Mouse (Mus musculus): ENCODE data around the gene Gm28308. TPM values are rescaled to one million over a fixed set of nuclear protein-coding genes. Genes with fewer than 3 reads are reported as not detected.

Gene Gm28308
- polyA plus RNA-seq, 1 experiment from 2014 or later: not detected

DNA sequence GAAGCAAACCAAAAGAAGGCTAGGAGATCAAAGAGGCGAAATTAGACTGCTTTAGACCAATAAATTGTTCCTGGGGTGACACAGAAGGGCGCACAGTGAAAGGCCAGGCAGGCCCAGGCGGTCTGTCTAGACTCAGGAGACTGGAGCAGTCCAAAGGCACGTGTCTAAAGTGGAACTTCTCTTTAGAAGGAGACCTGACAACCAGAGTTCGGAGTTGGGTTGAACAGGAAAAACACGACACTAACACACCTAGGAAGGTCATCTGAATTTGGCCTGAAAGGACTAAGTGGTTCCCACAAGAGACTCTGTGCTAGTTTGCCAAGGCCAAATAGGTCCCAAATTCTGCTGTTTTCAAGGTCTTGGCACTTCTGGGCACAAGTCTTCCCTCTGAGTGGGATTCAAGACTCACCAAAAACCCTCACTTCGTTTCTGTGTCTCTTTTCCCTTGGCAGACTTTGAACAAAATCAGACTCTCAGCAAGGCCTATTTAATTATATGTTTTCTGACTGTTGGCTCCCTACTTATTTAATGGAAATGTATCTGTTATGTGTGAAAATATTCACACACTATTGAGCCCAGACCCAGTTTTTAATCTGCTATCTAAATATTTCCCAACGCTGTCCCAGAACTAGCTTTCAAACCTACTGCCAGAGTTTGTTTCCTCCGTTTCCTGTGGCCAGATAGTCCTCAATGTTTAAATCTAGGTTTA, 6.2 kb upstream of the Gm28308 start:
- ATAC-seq (ENCODE audit: insufficient read depth, low FRiP score, low TSS enrichment): no peak
- peak; percentile 57 for DNase-seq (ENCODE audit: low spot score)

GRCm38 (mm10) chr6:52218643-52219215, 5.6 kb upstream of the Gm28308 start:
- H3K27ac ChIP-seq (ENCODE audit: low read depth, low read length): peak overlapping the region; percentile 100
- peaks cover 7% of the 10 kb centered on the region; the same call in 1 of the 2 replicates for H3K27me3 ChIP-seq (ENCODE audit: control insufficient read depth, insufficient read depth, low read length)
- peak overlapping the region; percentile 87 for H3K4me3 ChIP-seq (ENCODE audit: low read depth, low read length)
- peaks cover 23% of the 10 kb centered on the region for H3K4me1 ChIP-seq (ENCODE audit: control insufficient read depth, insufficient read depth, low read length)
- H3K9ac ChIP-seq (ENCODE audit: low read length): peak overlapping the region; percentile 99
- no peaks in the 10 kb centered on the region for H3K36me3 ChIP-seq (ENCODE audit: control insufficient read depth, insufficient read depth, low read length)
- DNase-seq (ENCODE audit: low spot score): peak; percentile 68
- H3K4me2 ChIP-seq (ENCODE audit: low read depth): peak overlapping the region; percentile 99
- WGBS: 4% methylated on average over 14 of the region's 14 CpGs
- H3K9me3 ChIP-seq (ENCODE audit: control insufficient read depth, low read length): no peaks in the 10 kb centered on the region
- ATAC-seq (ENCODE audit: insufficient read depth, low FRiP score, low TSS enrichment): no peak

More for the DNA sequence above, 6.2 kb upstream of the Gm28308 start:
- no peaks in the 10 kb centered on the region for H3K36me3 ChIP-seq (ENCODE audit: control insufficient read depth, insufficient read depth, low read length)
- H3K27me3 ChIP-seq (ENCODE audit: control insufficient read depth, insufficient read depth, low read length): peaks cover 8% of the 10 kb centered on the region; the same call in 1 of the 2 replicates
- H3K9ac ChIP-seq (ENCODE audit: low read length): peak overlapping the region; percentile 99
- peak overlapping the region; percentile 99 for H3K4me2 ChIP-seq (ENCODE audit: low read depth)
- peak overlapping the region; percentile 100 for H3K27ac ChIP-seq (ENCODE audit: low read depth, low read length)
- H3K9me3 ChIP-seq (ENCODE audit: control insufficient read depth, low read length): no peaks in the 10 kb centered on the region
- WGBS: 12% methylated on average over 9 of the region's 9 CpGs
- peaks cover 19% of the 10 kb centered on the region for H3K4me1 ChIP-seq (ENCODE audit: control insufficient read depth, insufficient read depth, low read length)
- H3K4me3 ChIP-seq (ENCODE audit: low read depth, low read length): peak overlapping the region; percentile 87

- peaks cover 7% of the 10 kb centered on the region; the same call in 1 of the 2 replicates for H3K27me3 ChIP-seq (ENCODE audit: control insufficient read depth, insufficient read depth, low read length)
- no peaks in the 10 kb centered on the region for H3K9me3 ChIP-seq (ENCODE audit: control insufficient read depth, low read length)
- H3K4me1 ChIP-seq (ENCODE audit: control insufficient read depth, insufficient read depth, low read length): peaks cover 24% of the 10 kb centered on the region
- peak overlapping the region; percentile 99 for H3K9ac ChIP-seq (ENCODE audit: low read length)
- H3K4me3 ChIP-seq (ENCODE audit: low read depth, low read length): peak overlapping the region; percentile 87
- H3K27ac ChIP-seq (ENCODE audit: low read depth, low read length): peak overlapping the region; percentile 100
- no peak for DNase-seq (ENCODE audit: low spot score)
- 2% methylated on average over 23 of the region's 23 CpGs for WGBS
- no peaks in the 10 kb centered on the region for H3K36me3 ChIP-seq (ENCODE audit: control insufficient read depth, insufficient read depth, low read length)
- no peak for ATAC-seq (ENCODE audit: insufficient read depth, low FRiP score, low TSS enrichment)
- peak overlapping the region; percentile 99 for H3K4me2 ChIP-seq (ENCODE audit: low read depth)
These were observed 4.9 kb upstream of the Gm28308 start for GRCm38 (mm10) chr6:52217895-52218642.

- no peaks in the 10 kb centered on the region for H3K9me3 ChIP-seq (ENCODE audit: control insufficient read depth, low read length)
- H3K9ac ChIP-seq (ENCODE audit: low read length): peak overlapping the region; percentile 99
- ATAC-seq (ENCODE audit: insufficient read depth, low FRiP score, low TSS enrichment): peak; percentile 80
- H3K36me3 ChIP-seq (ENCODE audit: control insufficient read depth, insufficient read depth, low read length): no peaks in the 10 kb centered on the region
- DNase-seq (ENCODE audit: low spot score): peak; percentile 91
- WGBS: 0% methylated on average over 24 of the region's 25 CpGs
- peaks cover 4% of the 10 kb centered on the region; the same call in 1 of the 2 replicates for H3K27me3 ChIP-seq (ENCODE audit: control insufficient read depth, insufficient read depth, low read length)
- peaks cover 26% of the 10 kb centered on the region for H3K4me1 ChIP-seq (ENCODE audit: control insufficient read depth, insufficient read depth, low read length)
- H3K4me3 ChIP-seq (ENCODE audit: low read depth, low read length): peak overlapping the region; percentile 87
- peak overlapping the region; percentile 99 for H3K4me2 ChIP-seq (ENCODE audit: low read depth)
- H3K27ac ChIP-seq (ENCODE audit: low read depth, low read length): peak overlapping the region; percentile 100
These were observed 4.3 kb upstream of the Gm28308 start for GRCm38 (mm10) chr6:52217459-52217768.

DNA sequence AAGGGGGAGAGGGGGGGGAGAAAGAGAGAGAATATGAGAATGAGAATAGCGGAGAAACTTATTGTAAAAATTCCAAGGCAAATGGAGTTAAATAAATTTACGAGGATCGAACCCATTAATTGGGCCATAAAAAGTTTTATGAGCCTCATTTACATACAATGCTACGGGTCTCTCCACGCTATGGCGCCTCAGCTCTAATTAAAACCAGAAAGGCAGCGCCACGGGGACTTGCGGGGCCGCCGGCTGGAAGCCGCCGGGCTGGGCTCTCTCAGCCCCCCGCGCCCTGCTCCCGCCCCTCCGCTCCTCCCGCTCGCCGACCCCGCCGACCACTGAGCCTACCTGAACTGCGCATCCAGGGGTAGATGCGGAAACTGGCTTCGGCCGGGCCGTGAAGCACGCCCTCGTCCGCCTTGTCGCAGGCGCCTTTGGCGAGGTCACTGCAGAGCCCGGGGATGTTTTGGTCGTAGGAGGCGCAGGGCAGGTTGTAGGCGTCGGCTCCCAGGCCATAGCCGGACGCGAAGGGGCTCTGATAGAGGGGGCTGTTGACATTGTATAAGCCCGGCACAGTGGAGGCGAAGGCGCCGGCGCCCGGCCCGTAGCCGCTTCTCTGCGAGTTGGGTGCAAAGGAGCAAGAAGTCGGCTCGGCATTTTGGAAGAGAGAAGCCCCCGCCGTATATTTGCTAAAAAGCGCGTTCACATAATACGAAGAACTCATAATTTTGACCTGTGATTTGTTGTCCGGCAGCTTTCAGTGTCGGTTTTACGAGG, 3.7 kb upstream of the Gm28308 start:
- WGBS: under 1% methylated on average over 60 of the region's 60 CpGs
- H3K4me2 ChIP-seq (ENCODE audit: low read depth): peak overlapping the region; percentile 99
- peak overlapping the region; percentile 99 for H3K9ac ChIP-seq (ENCODE audit: low read length)
- H3K4me1 ChIP-seq (ENCODE audit: control insufficient read depth, insufficient read depth, low read length): peaks cover 23% of the 10 kb centered on the region
- ATAC-seq (ENCODE audit: insufficient read depth, low FRiP score, low TSS enrichment) (peak; percentile 22), DNase-seq (ENCODE audit: low spot score) (no peak)
- peak overlapping the region; percentile 100 for H3K27ac ChIP-seq (ENCODE audit: low read depth, low read length)
- peak overlapping the region; percentile 87 for H3K4me3 ChIP-seq (ENCODE audit: low read depth, low read length)
- peaks cover 4% of the 10 kb centered on the region; the same call in 1 of the 2 replicates for H3K27me3 ChIP-seq (ENCODE audit: control insufficient read depth, insufficient read depth, low read length)
- no peaks in the 10 kb centered on the region for H3K9me3 ChIP-seq (ENCODE audit: control insufficient read depth, low read length)
- no peaks in the 10 kb centered on the region for H3K36me3 ChIP-seq (ENCODE audit: control insufficient read depth, insufficient read depth, low read length)

- no peak for ATAC-seq (ENCODE audit: insufficient read depth, low FRiP score, low TSS enrichment)
- Histone ChIP-seq H3K9ac (ENCODE audit: low read length) (peak overlapping the region; percentile 99), H3K4me3 (ENCODE audit: low read depth, low read length) (peak overlapping the region; percentile 87)
These were observed 2.8 kb upstream of the Gm28308 start for GRCm38 (mm10) chr6:52215771-52216535.

DNA sequence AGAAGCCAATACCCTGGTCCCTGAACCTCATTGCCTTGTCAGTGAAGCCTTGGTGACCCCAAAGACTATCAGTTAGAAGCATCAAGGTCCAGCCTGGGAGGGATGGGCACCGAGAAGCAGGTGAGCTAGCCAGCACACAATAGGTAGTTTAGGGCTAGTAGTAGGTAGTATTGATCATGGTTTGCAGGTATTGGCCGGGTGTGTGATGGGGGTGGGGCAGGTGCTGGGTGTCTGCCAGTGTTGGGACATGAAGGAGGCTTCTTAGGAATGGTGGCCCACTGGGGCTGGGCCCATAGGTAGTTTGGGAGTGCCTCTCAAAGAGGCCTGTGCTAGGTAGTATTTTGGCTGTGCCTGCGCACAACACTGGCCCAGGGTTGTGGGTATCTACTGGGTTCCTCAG, 1.9 kb upstream of the Gm28308 start:
- peaks cover 4% of the 10 kb centered on the region; the same call in 1 of the 2 replicates for H3K27me3 ChIP-seq (ENCODE audit: control insufficient read depth, insufficient read depth, low read length)
- DNase-seq (ENCODE audit: low spot score) (no peak), ATAC-seq (ENCODE audit: insufficient read depth, low FRiP score, low TSS enrichment) (no peak)
- peaks cover 21% of the 10 kb centered on the region for H3K4me1 ChIP-seq (ENCODE audit: control insufficient read depth, insufficient read depth, low read length)
- H3K4me2 ChIP-seq (ENCODE audit: low read depth): peak overlapping the region; percentile 99
- H3K9ac ChIP-seq (ENCODE audit: low read length): peak overlapping the region; percentile 99
- 10% methylated on average over 3 of the region's 3 CpGs for WGBS
- no peaks in the 10 kb centered on the region for H3K36me3 ChIP-seq (ENCODE audit: control insufficient read depth, insufficient read depth, low read length)
- H3K9me3 ChIP-seq (ENCODE audit: control insufficient read depth, low read length): no peaks in the 10 kb centered on the region
- H3K27ac ChIP-seq (ENCODE audit: low read depth, low read length): peak overlapping the region; percentile 100
- peak overlapping the region; percentile 87 for H3K4me3 ChIP-seq (ENCODE audit: low read depth, low read length)

More at GRCm38 (mm10) chr6:52215771-52216535, 2.8 kb upstream of the Gm28308 start:
- H3K4me1 ChIP-seq (ENCODE audit: control insufficient read depth, insufficient read depth, low read length): peaks cover 21% of the 10 kb centered on the region
- DNase-seq (ENCODE audit: low spot score): no peak
- peak overlapping the region; percentile 100 for H3K27ac ChIP-seq (ENCODE audit: low read depth, low read length)
- H3K36me3 ChIP-seq (ENCODE audit: control insufficient read depth, insufficient read depth, low read length): no peaks in the 10 kb centered on the region
- under 1% methylated on average over 30 of the region's 30 CpGs for WGBS
- H3K9me3 ChIP-seq (ENCODE audit: control insufficient read depth, low read length): no peaks in the 10 kb centered on the region
- H3K4me2 ChIP-seq (ENCODE audit: low read depth): peak overlapping the region; percentile 99
- H3K27me3 ChIP-seq (ENCODE audit: control insufficient read depth, insufficient read depth, low read length): peaks cover 4% of the 10 kb centered on the region; the same call in 1 of the 2 replicates

Measured in neural tube, embryonic 11.5 days (tissue).